Mouse (Mus musculus) spleen, adult 2 months (tissue): ENCODE results near the gene Abcb6. TPM values are rescaled to one million over a fixed set of nuclear protein-coding genes. Genes with fewer than 3 reads are reported as not detected.
A peak's percentile ranks its signal among the peaks of the same experiment; 100 is the strongest.

Source experiments
- DNase-seq, 2 experiments: peaks; one replicate each; pipeline versions ENCODE4 v3.0.0 to v3.0.0-alpha.2; 2012 to 2021; ENCODE audit warnings: low spot score in 2 of 2, low read depth in 1 of 2
- H3K27ac ChIP-seq: fragments of 200-500 bp; 2 replicates; pipeline ENCODE4 v1.5.1; 2012; ENCODE audit warnings: low read length, inconsistent platforms; ENCODE audit not compliant: insufficient read depth
- H3K27me3 ChIP-seq: fragments of 200-500 bp; 2 replicates; pipeline ENCODE4 v1.6.1; 2012; ENCODE audit warnings: mild to moderate bottlenecking, moderate library complexity, low read length, inconsistent platforms; ENCODE audit not compliant: control insufficient read depth, insufficient read depth
- H3K36me3 ChIP-seq: fragments of 200-500 bp; 2 replicates; pipeline ENCODE4 v1.6.1; 2012; ENCODE audit warnings: mild to moderate bottlenecking, low read length, inconsistent platforms; ENCODE audit not compliant: control insufficient read depth, insufficient read depth
- H3K4me1 ChIP-seq: fragments of 200-500 bp; 2 replicates; pipeline ENCODE4 v1.6.1; 2011; ENCODE audit warnings: inconsistent platforms; ENCODE audit not compliant: control insufficient read depth, insufficient read depth, insufficient read length
- H3K4me3 ChIP-seq: fragments of 200-500 bp; 2 replicates; pipeline ENCODE4 v1.5.1; 2011; ENCODE audit warnings: mild to moderate bottlenecking, inconsistent platforms; ENCODE audit not compliant: insufficient read depth, insufficient read length; ENCODE audit errors: extremely low read depth
- CTCF ChIP-seq: fragments of 200-500 bp; IDR thresholded peaks from 2 replicates; pipeline ENCODE4 v1.5.1; 2011; ENCODE audit warnings: mild to moderate bottlenecking, inconsistent platforms; ENCODE audit not compliant: insufficient read depth, insufficient read length, insufficient replicate concordance; ENCODE audit errors: extremely low read depth
- POLR2A ChIP-seq: fragments of 200-500 bp; IDR thresholded peaks from 2 replicates; pipeline ENCODE4 v1.6.1; 2011; ENCODE audit warnings: low read depth, low read length, inconsistent platforms
- WGBS: fragments of 180-500 bp; shearing (Covaris S2); methylation state at CpG from one replicate; pipeline ENCODE4 v1.1.7; 2018; 5-methylcytosine and 5-hydroxymethylcytosine counted together
- polyA plus RNA-seq: library from polyadenylated mRNA; depleted of rRNA; stranded (reverse); fragments of >200 nt; gene quantifications from 2 replicates; pipeline ENCODE4 v1.2.3, GENCODE M21; 2012; rRNA removed

The Abcb6 gene
- polyA plus RNA-seq, result 14.0 and 15.7 TPM in 2 replicates

- peak within 1 kb of the TSS; percentile 41; the same call in 1 of the 2 replicates for H3K27ac ChIP-seq
- no peaks in the 10 kb centered on the region for H3K27me3 ChIP-seq
- peaks cover 8% of the 10 kb centered on the region for H3K4me1 ChIP-seq
- under 1% methylated on average over 31 of the region's 31 CpGs for WGBS
- TF ChIP-seq POLR2A (no peak), CTCF (no peak)
- DNase-seq, result peak; percentile 55 to 79
- H3K4me3 ChIP-seq, result peak within 1 kb of the TSS; percentile 75
- H3K36me3 ChIP-seq, result peaks cover 12% of the 10 kb centered on the region
These were observed at the start of gene Abcb6 for GRCm38 (mm10) chr1:75180105-75180590. Gene Abcb6 (minus strand): TSS chr1:75180392.

GRCm38 (mm10) chr1:75229158-75229557, 49.0 kb upstream of the Abcb6 start:
- no peak overlapping the region for H3K4me3 ChIP-seq
- no peak for TF ChIP-seq CTCF
- TF ChIP-seq POLR2A, result no peak
- no peak for DNase-seq
- whole genome bisulfite sequencing, result 45% methylated on average over 4 of the region's 4 CpGs
- no peaks in the 10 kb centered on the region for H3K27me3 ChIP-seq
- no peaks in the 10 kb centered on the region for H3K36me3 ChIP-seq
- no peak overlapping the region for H3K27ac ChIP-seq
- no peaks in the 10 kb centered on the region for H3K4me1 ChIP-seq

GRCm38 (mm10) chr1:75227653-75228052, 47.5 kb upstream of the Abcb6 start:
- no peaks in the 10 kb centered on the region for H3K27me3 ChIP-seq
- no peak for DNase-seq
- TF ChIP-seq CTCF (no peak), POLR2A (no peak)
- H3K4me3 ChIP-seq, result no peak overlapping the region
- peaks cover 7% of the 10 kb centered on the region; the same call in 1 of the 2 replicates for H3K4me1 ChIP-seq
- H3K36me3 ChIP-seq, result no peaks in the 10 kb centered on the region
- WGBS, result 76% methylated on average over 1 of the region's 1 CpGs
- H3K27ac ChIP-seq, result no peak overlapping the region

- H3K4me3 ChIP-seq, result no peak overlapping the region
- peaks cover 7% of the 10 kb centered on the region; the same call in 1 of the 2 replicates for H3K4me1 ChIP-seq
- WGBS, result 51% methylated on average over 2 of the region's 2 CpGs
- no peaks in the 10 kb centered on the region for H3K36me3 ChIP-seq
- no peak for DNase-seq
- no peak overlapping the region for H3K27ac ChIP-seq
- TF ChIP-seq POLR2A (no peak), CTCF (no peak)
- H3K27me3 ChIP-seq, result no peaks in the 10 kb centered on the region
These were observed 45.9 kb upstream of the Abcb6 start for GRCm38 (mm10) chr1:75226138-75226537.

- H3K27ac ChIP-seq, result no peak overlapping the region
- H3K36me3 ChIP-seq, result no peaks in the 10 kb centered on the region
- H3K4me1 ChIP-seq, result peaks cover 7% of the 10 kb centered on the region; the same call in 1 of the 2 replicates
- 26% methylated on average over 3 of the region's 3 CpGs for WGBS
- H3K27me3 ChIP-seq, result no peaks in the 10 kb centered on the region
- no peak overlapping the region for H3K4me3 ChIP-seq
- TF ChIP-seq CTCF, result no peak
- no peak for DNase-seq
These were observed 45.3 kb upstream of the Abcb6 start for GRCm38 (mm10) chr1:75225473-75225872.

- H3K36me3 ChIP-seq, result no peaks in the 10 kb centered on the region
- TF ChIP-seq CTCF (no peak), POLR2A (no peak)
- H3K4me3 ChIP-seq, result no peak overlapping the region
- no peaks in the 10 kb centered on the region for H3K27me3 ChIP-seq
- H3K4me1 ChIP-seq, result peaks cover 9% of the 10 kb centered on the region; the same call in 1 of the 2 replicates
- DNase-seq, result no peak
- H3K27ac ChIP-seq, result no peak overlapping the region
- 5% methylated on average over 6 of the region's 6 CpGs for WGBS
These were observed 43.3 kb upstream of the Abcb6 start for GRCm38 (mm10) chr1:75223532-75223931.

- Histone ChIP-seq H3K4me3 (no peak overlapping the region), H3K4me1 (peaks cover 9% of the 10 kb centered on the region; the same call in 1 of the 2 replicates), H3K27me3 (no peaks in the 10 kb centered on the region), H3K36me3 (no peaks in the 10 kb centered on the region), H3K27ac (no peak overlapping the region)
- DNase-seq, result no peak
- TF ChIP-seq POLR2A (no peak), CTCF (no peak)
- 35% methylated on average over 6 of the region's 6 CpGs for WGBS
These were observed 42.7 kb upstream of the Abcb6 start for GRCm38 (mm10) chr1:75222926-75223325.
